17 mouse cellular contexts compared by ENCODE assay signal in genomic region chr13:70685825-70686224, GRCm38 (mm10).
"Had no signal": no experiment of that assay in that cellular context is flagged by ENCODE, and none has a peak within 500 bp of the region (broad histone marks: within the 10 kb centered on the region; RNA-seq: fewer than 3 reads in every experiment).

No protein-coding gene starts in this region.

- H3K4me1 ChIP-seq: liver, embryonic 13.5 days; liver, embryonic 15.5 days; midbrain, embryonic 15.5 days; neural tube, embryonic 13.5 days; neural tube, embryonic 15.5 days had no signal

- H3K4me2 ChIP-seq: liver, embryonic 13.5 days; liver, embryonic 15.5 days; lung, embryonic 14.5 days; midbrain, embryonic 13.5 days; midbrain, embryonic 15.5 days; neural tube, embryonic 13.5 days; neural tube, embryonic 15.5 days had no signal

- H3K27me3 ChIP-seq: liver, embryonic 13.5 days; liver, embryonic 15.5 days; midbrain, embryonic 13.5 days; midbrain, embryonic 15.5 days; neural tube, embryonic 13.5 days; neural tube, embryonic 15.5 days had no signal

- ATAC-seq: liver, postnatal 0 days had no signal

- H3K36me3 ChIP-seq: liver, embryonic 13.5 days; liver, embryonic 15.5 days; midbrain, embryonic 13.5 days; midbrain, embryonic 15.5 days; neural tube, embryonic 13.5 days; neural tube, embryonic 15.5 days had no signal

- H3K27ac ChIP-seq: liver, embryonic 13.5 days; liver, embryonic 15.5 days; macrophage; midbrain, embryonic 13.5 days; midbrain, embryonic 15.5 days; neural tube, embryonic 13.5 days; neural tube, embryonic 15.5 days had no signal

- H3K9ac ChIP-seq: liver, embryonic 13.5 days; liver, embryonic 15.5 days; liver, postnatal 0 days; lung, embryonic 14.5 days; midbrain, embryonic 13.5 days; midbrain, embryonic 15.5 days; neural tube, embryonic 13.5 days; neural tube, embryonic 15.5 days had no signal

- H3K9me3 ChIP-seq: liver, embryonic 13.5 days; liver, embryonic 15.5 days; midbrain, embryonic 13.5 days; midbrain, embryonic 15.5 days; neural tube, embryonic 13.5 days; neural tube, embryonic 15.5 days had no signal

- DNase-seq: liver, embryonic 13.5 days; liver, postnatal 0 days; right cerebral cortex, adult 18-20 months; right cerebral cortex, postnatal 25 days; right cerebral cortex, postnatal 4 days; spleen, adult 18-20 months; thymus, adult 18-20 months; thymus, postnatal 14 days; thymus, postnatal 36 days had no signal

- H3K4me3 ChIP-seq: liver, embryonic 13.5 days; liver, embryonic 15.5 days; megakaryocyte, embryonic 14.5 days; midbrain, embryonic 13.5 days; midbrain, embryonic 15.5 days; neural tube, embryonic 13.5 days; neural tube, embryonic 15.5 days had no signal
